Mouse (Mus musculus) erythroblast, embryonic 14.5 days (primary cell): ENCODE data around the gene Hist1h2bk. TPM values are rescaled to one million over a fixed set of nuclear protein-coding genes. Genes with fewer than 3 reads are reported as not detected.

Source experiments
- H3K27me3 ChIP-seq: 2 replicates; pipeline ENCODE4 v1.6.1; 2012; ENCODE audit warnings: inconsistent platforms; ENCODE audit not compliant: control insufficient read depth
- H3K36me3 ChIP-seq: 2 replicates; pipeline ENCODE4 v1.6.1; 2012; ENCODE audit warnings: mild to moderate bottlenecking, inconsistent platforms; ENCODE audit not compliant: control insufficient read depth
- H3K4me1 ChIP-seq: 2 replicates; pipeline ENCODE4 v1.6.1; 2012; ENCODE audit warnings: inconsistent platforms; ENCODE audit not compliant: control insufficient read depth
- H3K4me3 ChIP-seq: replicated peaks from 2 replicates; pipeline ENCODE3; 2012; ENCODE audit warnings: moderate library complexity, mild to moderate bottlenecking, inconsistent platforms
- H3K9me3 ChIP-seq: 2 replicates; pipeline ENCODE4 v1.6.1; 2012; ENCODE audit warnings: low read length, inconsistent platforms, mixed read lengths; ENCODE audit not compliant: control insufficient read depth
- GATA1 ChIP-seq: IDR thresholded peaks from 2 replicates; pipeline ENCODE4 v1.6.1; 2012; ENCODE audit warnings: low read length, inconsistent platforms, mixed read lengths
- TAL1 ChIP-seq: IDR thresholded peaks from 3 replicates; pipeline ENCODE4 v1.6.1; 2012; ENCODE audit warnings: low read length, inconsistent platforms, mixed read lengths
- polyA plus RNA-seq: library from polyadenylated mRNA; stranded (reverse); fragments of >175 nt; gene quantifications from 2 replicates; pipeline ENCODE4 v1.2.3, GENCODE M21; 2012

The Hist1h2bk gene
- polyA plus RNA-seq, 1 experiment = 13.9 TPM

GRCm38 (mm10) chr13:22022241-22022640, 13.4 kb upstream of the Hist1h2bk start:
- H3K9me3 ChIP-seq = no peaks in the 10 kb centered on the region
- TF ChIP-seq GATA1 = no peak
- TF ChIP-seq TAL1 = no peak
- H3K36me3 ChIP-seq = no peaks in the 10 kb centered on the region
- peak overlapping the region; percentile 73 for H3K4me3 ChIP-seq
- H3K27me3 ChIP-seq = no peaks in the 10 kb centered on the region
- H3K4me1 ChIP-seq = peaks cover 42% of the 10 kb centered on the region

GRCm38 (mm10) chr13:22026058-22027031, 9.3 kb upstream of the Hist1h2bk start:
- H3K4me3 ChIP-seq = peak overlapping the region; percentile 64

DNA sequence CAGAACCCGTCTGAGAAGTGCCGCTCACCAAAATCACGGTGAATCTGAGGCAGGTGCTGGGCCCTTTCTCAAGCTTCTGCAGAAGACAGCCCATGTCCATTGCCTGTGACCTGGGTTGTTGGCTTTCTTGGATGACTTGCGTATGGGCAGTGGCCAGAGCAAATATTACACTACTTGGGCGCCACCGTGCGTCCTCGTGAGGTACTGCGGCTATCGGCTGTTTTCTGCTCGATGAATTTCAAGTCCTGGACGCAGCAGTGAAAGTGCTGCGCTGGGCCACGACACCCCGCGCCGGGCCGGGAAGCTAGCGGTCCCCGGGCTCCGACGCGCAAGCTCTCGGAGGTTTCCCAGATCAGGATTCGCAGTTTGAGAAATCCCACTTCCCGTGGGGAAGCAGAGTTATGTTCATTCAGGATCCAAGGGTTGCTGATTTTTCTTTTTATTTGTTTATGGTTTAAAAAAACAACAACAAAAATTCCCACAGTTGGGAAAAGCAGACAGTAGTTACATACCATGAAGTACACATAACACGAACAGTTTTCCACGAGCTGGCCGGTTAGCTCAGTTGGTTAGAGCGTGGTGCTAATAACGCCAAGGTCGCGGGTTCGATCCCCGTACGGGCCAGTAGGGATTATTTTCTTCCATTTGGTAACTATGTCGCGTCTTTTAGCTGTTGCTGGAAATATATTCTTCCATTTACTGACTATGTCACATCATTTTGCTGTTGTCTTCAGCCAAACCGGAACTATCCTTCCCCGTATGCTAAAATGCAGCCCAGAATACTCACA, 6.8 kb upstream of the Hist1h2bk start:
- H3K4me3 ChIP-seq = peak overlapping the region; percentile 67
- TF ChIP-seq TAL1 = no peak
- TF ChIP-seq GATA1 = no peak
- peaks cover 14% of the 10 kb centered on the region for H3K36me3 ChIP-seq
- peaks cover 56% of the 10 kb centered on the region for H3K4me1 ChIP-seq
- no peaks in the 10 kb centered on the region for H3K9me3 ChIP-seq
- H3K27me3 ChIP-seq = no peaks in the 10 kb centered on the region

More at GRCm38 (mm10) chr13:22026058-22027031, 9.3 kb upstream of the Hist1h2bk start:
- no peaks in the 10 kb centered on the region for H3K27me3 ChIP-seq
- TF ChIP-seq TAL1 (no peak), GATA1 (no peak)
- peaks cover 2% of the 10 kb centered on the region; the same call in 1 of the 2 replicates for H3K36me3 ChIP-seq
- peaks cover 51% of the 10 kb centered on the region for H3K4me1 ChIP-seq
- H3K9me3 ChIP-seq = no peaks in the 10 kb centered on the region

DNA sequence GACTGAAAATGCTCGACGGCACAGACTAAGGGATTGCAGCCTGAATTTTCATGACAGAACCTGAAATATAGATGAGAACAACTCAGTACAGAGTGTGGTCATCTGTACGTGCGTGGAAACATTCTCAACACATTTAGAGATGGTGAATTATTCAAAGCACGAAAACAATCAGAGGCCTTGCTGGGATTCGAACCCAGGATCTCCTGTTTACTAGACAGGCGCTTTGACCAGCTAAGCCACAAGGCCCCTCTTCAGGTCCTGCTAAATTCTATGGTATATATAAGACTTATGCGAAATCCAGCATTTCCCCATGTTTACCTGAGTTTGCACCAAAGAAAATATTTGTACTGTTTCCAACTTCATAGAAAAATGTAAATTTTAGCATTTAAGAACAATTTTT, 5.7 kb upstream of the Hist1h2bk start:
- no peaks in the 10 kb centered on the region for H3K27me3 ChIP-seq
- peak overlapping the region; percentile 67 for H3K4me3 ChIP-seq
- TF ChIP-seq TAL1 (no peak), GATA1 (no peak)
- H3K9me3 ChIP-seq = no peaks in the 10 kb centered on the region
- peaks cover 14% of the 10 kb centered on the region for H3K36me3 ChIP-seq
- peaks cover 57% of the 10 kb centered on the region for H3K4me1 ChIP-seq

DNA sequence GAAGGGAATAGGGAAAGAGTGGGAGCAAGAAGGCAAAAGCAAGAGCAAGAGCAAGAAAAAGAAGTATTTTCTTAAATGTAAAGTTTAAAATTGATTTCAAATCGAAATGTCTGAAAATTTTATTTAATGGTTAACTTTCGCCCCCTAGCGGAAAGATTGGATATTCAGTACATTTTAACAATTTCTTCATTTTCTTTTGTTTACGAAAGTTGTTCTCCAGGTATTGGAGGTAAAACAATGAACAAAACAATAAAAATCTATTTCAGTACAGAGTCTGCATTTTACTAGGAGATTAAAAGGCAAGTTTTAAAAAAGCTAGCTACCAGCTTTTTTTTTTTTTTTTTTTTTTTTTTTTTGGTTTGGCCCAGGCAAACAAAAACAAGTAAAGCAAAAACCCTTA, 5.2 kb upstream of the Hist1h2bk start:
- Histone ChIP-seq H3K4me3 (no peak overlapping the region), H3K27me3 (no peaks in the 10 kb centered on the region), H3K4me1 (peaks cover 54% of the 10 kb centered on the region), H3K9me3 (no peaks in the 10 kb centered on the region), H3K36me3 (peaks cover 14% of the 10 kb centered on the region)
- TF ChIP-seq GATA1 (no peak), TAL1 (no peak)

DNA sequence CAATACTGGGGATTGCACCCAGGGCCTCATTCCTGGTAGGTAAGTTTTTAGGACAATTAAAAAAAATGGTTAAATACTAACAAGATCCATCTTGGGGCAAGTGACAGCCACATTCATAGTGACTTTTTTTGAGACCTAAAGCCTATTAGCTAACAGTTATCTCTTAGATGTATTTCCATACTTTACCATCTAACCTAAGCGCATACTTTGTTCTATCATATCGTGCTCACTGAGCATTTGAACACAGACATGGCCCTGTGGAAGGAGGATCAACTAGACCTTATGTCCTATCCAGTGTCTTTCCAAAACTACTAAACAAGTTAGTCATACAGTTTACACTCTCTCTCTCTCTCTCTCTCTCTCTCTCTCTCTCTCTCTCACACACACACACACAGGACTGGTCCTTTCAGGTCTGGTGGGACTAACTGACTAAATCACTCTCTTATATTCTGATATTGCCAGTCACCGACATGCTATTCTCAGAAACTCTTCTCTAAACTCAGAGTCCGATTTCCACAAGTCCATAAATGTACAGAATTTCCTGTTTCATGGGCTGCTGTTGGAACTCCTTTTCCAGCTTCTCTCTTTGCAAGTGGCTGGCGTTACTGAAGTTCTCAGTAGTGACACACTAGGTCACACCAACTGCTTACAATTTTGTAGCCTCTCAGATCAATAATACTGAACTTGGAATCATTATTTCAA, 1.8 kb upstream of the Hist1h2bk start:
- Histone ChIP-seq H3K9me3 (no peaks in the 10 kb centered on the region), H3K27me3 (no peaks in the 10 kb centered on the region), H3K4me1 (peaks cover 63% of the 10 kb centered on the region), H3K4me3 (peak overlapping the region; percentile 74), H3K36me3 (peaks cover 14% of the 10 kb centered on the region)
- TF ChIP-seq GATA1 (no peak), TAL1 (no peak)

GRCm38 (mm10) chr13:22034443-22035266, 1.0 kb upstream of the Hist1h2bk start:
- peak overlapping the region; percentile 74 for H3K4me3 ChIP-seq
- peaks cover 14% of the 10 kb centered on the region for H3K36me3 ChIP-seq
- no peaks in the 10 kb centered on the region for H3K9me3 ChIP-seq
- H3K27me3 ChIP-seq = no peaks in the 10 kb centered on the region
- H3K4me1 ChIP-seq = peaks cover 63% of the 10 kb centered on the region
- no peak for TF ChIP-seq TAL1
- no peak for TF ChIP-seq GATA1
